Mouse (Mus musculus): Measurements from ENCODE around the gene Foxa1. TPM values are rescaled to one million over a fixed set of nuclear protein-coding genes. Genes with fewer than 3 reads are reported as not detected.

The Foxa1 gene
- total RNA-seq (2021) = not detected
- long read RNA-seq = 0 reads

- no peak for DNase-seq (ENCODE audit: low spot score in 2 of 2)
Measured at GRCm38 (mm10) chr12:57546415-57547201, at the start of gene Foxa1. Gene Foxa1, minus strand, starts transcription at chr12:57546916.

GRCm38 (mm10) chr12:57575931-57576628, 29.4 kb upstream of the Foxa1 start:
- DNase-seq (ENCODE audit: low spot score in 2 of 2) = peak in 1 of 2 experiments; percentile 23

GRCm38 (mm10) chr12:57572415-57572814, 25.7 kb upstream of the Foxa1 start:
- no peak for DNase-seq (ENCODE audit: low spot score in 2 of 2)

GRCm38 (mm10) chr12:57571773-57572172, 25.1 kb upstream of the Foxa1 start:
- DNase-seq (ENCODE audit: low spot score in 2 of 2) = no peak

DNA sequence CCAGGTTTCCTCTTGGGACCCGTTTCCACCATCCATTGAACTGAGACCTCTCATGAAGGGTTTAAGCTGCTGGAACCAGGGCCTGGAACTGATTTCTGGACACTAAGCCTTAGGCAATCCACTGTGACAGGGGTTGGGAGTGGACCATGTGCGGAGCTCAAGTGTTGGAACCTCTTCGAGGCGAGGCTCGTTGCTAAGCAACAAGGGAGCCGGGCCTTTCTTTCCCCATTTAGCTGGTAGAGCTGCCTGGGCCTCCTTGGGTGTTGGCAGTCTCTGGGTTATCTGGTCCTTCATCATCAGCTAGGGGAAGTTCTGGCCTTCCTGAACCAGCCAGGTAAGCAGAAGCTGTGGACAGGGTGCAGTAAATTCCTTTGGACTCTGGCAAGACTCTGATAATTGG, 17.2 kb upstream of the Foxa1 start, which contains the start of gene Ttc6:
Gene Ttc6, plus strand, starts transcription at position 205 of the 400 bp plus-strand sequence.
- DNase-seq (ENCODE audit: low spot score in 2 of 2) = no peak

GRCm38 (mm10) chr12:57554091-57554490, 7.4 kb upstream of the Foxa1 start:
- DNase-seq (ENCODE audit: low spot score in 2 of 2) = no peak

- DNase-seq (ENCODE audit: low spot score in 2 of 2) = no peak
Measured at GRCm38 (mm10) chr12:57552286-57552685, 5.6 kb upstream of the Foxa1 start.

DNA sequence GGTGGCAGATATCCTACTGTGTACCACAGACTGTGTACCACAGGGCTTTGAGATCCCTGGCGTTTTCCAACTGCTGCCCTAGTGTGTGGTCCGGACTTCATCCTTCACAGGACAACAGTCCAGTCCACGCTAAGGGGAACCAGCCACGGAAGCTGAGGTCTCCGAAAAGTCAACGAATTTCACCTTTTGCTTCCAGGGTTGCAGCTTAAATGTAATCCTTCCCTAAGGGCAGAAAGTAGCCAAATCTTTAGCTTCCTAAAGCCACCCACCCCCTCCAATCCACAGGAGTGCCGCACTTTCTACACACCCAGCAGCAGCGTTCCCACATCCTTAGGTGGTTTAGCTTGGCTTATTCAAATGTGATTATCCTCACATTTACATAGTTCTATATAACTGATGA, 4.2 kb upstream of the Foxa1 start:
- no peak for DNase-seq (ENCODE audit: low spot score in 2 of 2)

DNA sequence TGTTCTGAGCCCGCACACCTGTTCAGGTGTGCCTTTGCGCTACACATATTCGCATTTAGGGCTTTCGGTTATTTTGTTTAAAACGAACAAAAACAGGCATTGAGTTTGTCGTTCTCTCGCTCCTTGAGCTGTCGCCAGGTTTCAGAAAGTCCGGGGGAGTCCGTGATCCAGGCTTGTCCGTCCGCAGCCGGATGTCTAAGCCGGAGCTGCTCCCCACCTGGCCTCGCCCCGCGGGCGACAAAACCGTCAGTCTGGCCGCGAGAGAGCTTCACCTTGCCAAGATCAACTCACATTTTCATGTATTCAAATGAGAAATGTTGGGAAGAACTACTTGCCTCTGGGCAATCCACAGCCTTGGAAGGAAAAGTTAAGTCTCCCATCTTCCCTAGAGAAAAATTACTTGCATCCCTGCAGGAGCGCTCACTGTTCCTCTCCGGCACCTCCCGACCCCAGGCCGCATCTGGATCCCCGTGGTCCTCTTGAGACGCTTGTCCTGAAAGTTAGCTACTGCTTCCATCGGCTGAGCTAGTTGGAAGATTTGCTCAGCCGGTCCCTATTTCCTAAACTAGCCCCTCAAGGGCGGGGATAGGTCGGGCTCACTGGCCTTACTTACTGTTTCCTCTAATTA, 3.6 kb upstream of the Foxa1 start:
- DNase-seq (ENCODE audit: low spot score in 2 of 2) = no peak

DNA sequence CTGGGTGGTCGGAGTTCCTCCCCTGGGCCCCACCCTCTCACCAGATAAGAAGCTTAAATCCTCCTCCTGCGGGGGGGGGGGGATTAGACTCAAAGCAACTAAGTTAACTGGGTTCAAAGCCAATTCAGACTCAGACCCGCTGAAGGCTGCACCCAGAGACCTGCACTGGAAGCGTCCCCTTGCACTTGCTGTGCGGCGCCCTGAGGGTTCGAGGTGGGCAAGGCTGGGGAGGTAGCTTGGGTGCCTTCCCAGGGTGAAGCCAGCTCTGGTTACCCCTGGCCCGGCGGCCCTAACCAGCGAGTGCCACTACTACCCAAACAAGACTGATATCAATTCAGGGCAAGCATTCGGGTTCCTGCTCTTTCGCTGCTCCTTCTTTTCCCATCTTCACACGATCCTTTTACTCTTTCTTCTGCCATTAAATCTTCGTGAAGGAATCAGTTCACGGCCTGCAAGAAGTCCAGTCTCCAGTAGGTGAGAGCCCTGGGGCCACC, 3.0 kb upstream of the Foxa1 start:
- no peak for DNase-seq (ENCODE audit: low spot score in 2 of 2)

DNA sequence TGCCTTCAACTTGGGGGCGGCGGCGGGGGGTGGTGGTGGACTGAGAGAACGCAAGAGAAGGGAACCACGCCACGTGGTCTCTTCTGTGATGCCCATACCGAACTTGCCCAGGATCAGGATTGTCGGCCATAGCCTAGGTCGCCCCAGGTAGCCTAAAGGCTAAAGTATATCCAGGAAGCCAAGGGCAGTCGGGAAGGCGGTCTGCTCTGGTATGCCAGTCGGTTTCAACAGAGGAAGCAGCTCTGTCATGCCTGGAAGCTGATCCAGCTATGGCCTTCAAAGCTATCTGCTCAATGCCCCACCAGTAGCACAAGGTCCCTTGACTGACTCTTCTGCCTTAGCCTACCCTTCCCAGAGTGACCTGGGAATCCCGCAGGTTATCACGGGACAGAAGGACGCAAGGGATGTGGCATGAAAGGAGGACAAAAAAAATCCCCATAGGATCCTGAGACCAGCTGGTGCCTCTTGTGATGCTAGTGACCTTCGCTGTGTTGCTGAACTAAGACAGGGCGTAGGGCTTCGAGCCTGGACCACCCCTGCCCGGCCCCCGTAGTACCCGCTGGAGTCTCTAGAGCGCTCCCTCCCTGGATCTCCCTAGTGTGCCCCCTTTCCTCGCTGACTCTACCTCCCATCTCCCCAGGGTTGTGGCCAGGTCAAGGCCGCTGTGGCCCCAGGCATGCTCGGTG, 2.4 kb upstream of the Foxa1 start:
- no peak for DNase-seq (ENCODE audit: low spot score in 2 of 2)

GRCm38 (mm10) chr12:57548352-57548980, 1.8 kb upstream of the Foxa1 start:
- DNase-seq (ENCODE audit: low spot score in 2 of 2) = no peak

GRCm38 (mm10) chr12:57547890-57548289, 1.2 kb upstream of the Foxa1 start:
- no peak for DNase-seq (ENCODE audit: low spot score in 2 of 2)

DNA sequence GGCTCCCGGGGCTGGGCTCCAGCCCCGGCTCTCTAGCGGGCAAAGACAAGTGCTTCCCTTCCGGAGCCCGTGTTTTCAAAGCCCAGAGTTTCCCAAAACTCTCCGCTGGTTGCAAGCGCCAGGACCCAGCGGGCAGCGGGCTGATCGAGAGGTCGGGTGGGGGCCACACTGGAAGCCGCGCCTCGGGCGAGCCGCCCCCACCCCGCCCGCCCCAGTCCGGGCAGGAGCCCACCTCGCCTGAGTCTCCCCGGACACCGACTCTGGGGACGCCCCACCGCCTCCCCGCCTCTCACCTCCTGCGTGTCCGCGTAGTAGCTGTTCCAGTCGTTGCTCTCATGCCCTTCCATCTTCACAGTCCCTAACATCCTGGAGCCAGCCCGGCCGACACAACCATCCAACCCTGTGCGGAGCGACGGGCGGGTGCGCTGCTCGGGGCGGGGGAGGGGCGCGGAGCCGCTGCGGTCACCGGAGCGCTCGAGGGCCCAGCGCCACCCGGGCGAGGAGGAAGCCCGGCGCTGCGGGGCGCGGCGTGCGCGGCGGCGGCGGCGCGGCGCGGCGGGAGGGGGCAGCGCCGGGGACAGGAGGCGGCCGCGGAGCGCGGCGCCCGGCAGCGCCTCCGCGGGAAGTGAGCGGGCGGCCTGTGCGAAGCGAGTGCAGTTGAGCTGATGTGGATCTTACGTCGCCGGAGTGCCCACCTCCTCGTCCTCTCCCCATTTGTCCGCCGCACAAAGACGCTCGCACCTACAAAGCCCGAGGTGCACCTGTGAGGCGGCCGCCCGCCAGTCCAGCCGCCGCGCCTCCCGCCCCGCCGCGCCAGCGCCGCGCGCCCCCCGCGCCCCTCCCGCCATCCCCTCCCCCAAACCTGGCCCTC, 1.1 kb downstream of the Foxa1 start:
- no peak for DNase-seq (ENCODE audit: low spot score in 2 of 2)

GRCm38 (mm10) chr12:57544641-57545370, 1.9 kb downstream of the Foxa1 start:
- DNase-seq (ENCODE audit: low spot score in 2 of 2) = no peak

DNA sequence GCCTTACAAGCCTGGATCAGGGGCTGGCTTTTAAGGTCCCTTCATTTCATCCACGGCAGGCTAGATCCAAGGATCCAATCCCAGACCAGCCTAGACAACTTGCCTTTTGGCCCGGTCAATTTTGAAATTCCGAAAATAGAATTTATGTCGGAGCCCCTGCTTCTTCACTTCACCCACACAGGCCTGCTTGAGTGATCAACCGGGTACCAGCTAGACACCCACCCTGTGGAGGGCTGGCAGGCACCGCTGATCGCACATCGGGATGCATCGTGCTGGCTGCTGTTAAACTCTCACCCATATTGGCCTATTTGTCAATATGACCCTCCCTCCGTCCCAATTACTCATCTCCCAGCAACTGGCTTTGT, 3.1 kb downstream of the Foxa1 start:
- no peak for DNase-seq (ENCODE audit: low spot score in 2 of 2)

GRCm38 (mm10) chr12:57542746-57543626, 3.7 kb downstream of the Foxa1 start:
- no peak for DNase-seq (ENCODE audit: low spot score in 2 of 2)

All from layer of hippocampus, adult 18-20 months (tissue).